In the genomic region with DNA sequence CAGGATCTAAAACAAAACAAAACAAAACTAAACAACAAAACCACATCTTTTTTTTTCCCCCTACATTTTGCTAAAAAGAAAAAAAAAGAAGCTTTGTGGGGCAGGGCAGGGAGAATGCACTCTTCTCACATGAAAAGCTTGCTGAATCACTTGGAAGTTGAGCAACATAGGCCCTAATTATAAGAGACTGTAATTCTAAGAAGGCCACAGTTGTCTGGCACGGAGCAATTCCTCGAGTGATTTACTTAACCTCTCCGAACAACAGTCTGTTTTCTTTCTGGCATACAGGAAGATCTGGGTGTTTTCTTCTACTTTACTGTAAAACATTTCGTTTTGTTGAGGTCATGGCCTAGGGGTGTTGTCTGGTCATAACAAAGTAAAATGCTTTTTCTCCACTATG, we compare ENCODE assay signal across 21 mouse cellular contexts.
DNase-seq lines count a peak whose midpoint lies in the region; ATAC-seq and TF ChIP-seq lines count a peak whose summit lies in the region.
"Had no signal": no experiment of that assay in that cellular context is flagged by ENCODE, and none has a peak within 500 bp of the region (broad histone marks: within the 10 kb centered on the region; RNA-seq: fewer than 3 reads in every experiment).

No protein-coding gene starts in this region.

- H3K27me3 ChIP-seq in heart, postnatal 0 days (ENCODE audit: control insufficient read depth, insufficient read depth, low read length): no peaks in the 10 kb centered on the region
- no peaks in the 10 kb centered on the region for H3K27me3 ChIP-seq in testis, adult 2 months (ENCODE audit: control insufficient read depth, insufficient read depth, low read length)
- H3K27me3 ChIP-seq: CH12.LX; embryonic facial prominence, embryonic 13.5 days; heart, embryonic 15.5 days; stomach, embryonic 15.5 days had no signal

- peaks cover 25% of the 10 kb centered on the region for H3K36me3 ChIP-seq in heart, postnatal 0 days (replicated peaks; ENCODE audit: control insufficient read depth, insufficient read depth, low read length)
- no peaks in the 10 kb centered on the region for H3K36me3 ChIP-seq in testis, adult 2 months (ENCODE audit: control insufficient read depth, insufficient read depth, low read length)
- H3K36me3 ChIP-seq: embryonic facial prominence, embryonic 13.5 days; stomach, embryonic 15.5 days had no signal

- no peak overlapping the region for H3K4me3 ChIP-seq in heart, postnatal 0 days (ENCODE audit: low read depth, low read length)
- H3K4me3 ChIP-seq in testis, adult 2 months (ENCODE audit: control insufficient read depth, low read depth, low read length): no peak overlapping the region
- H3K4me3 ChIP-seq: embryonic facial prominence, embryonic 13.5 days; heart, embryonic 15.5 days; stomach, embryonic 15.5 days had no signal

- no peaks in the 10 kb centered on the region for H3K9me3 ChIP-seq in heart, postnatal 0 days (replicated peaks; ENCODE audit: control insufficient read depth, low read length)
- H3K9me3 ChIP-seq: embryonic facial prominence, embryonic 13.5 days; heart, embryonic 15.5 days; stomach, embryonic 15.5 days had no signal

- peak overlapping the region; percentile 39; the same call in 1 of the 2 replicates for H3K27ac ChIP-seq in heart, postnatal 0 days (ENCODE audit: low read depth)
- 0 out of 2 replicates have a peak overlapping the region, but pooled peaks have one; percentile 43 for H3K27ac ChIP-seq in testis, adult 2 months (ENCODE audit: control insufficient read depth, insufficient read depth, low read depth, low read length)
- H3K27ac ChIP-seq: embryonic facial prominence, embryonic 13.5 days; heart, embryonic 15.5 days; stomach, embryonic 15.5 days had no signal

- TF ChIP-seq POLR2A in testis, adult 2 months (IDR thresholded peaks at IDR 0.05; ENCODE audit: control insufficient read depth, low read depth, low read length): no peak

- no peak for TF ChIP-seq EP300 in heart, postnatal 0 days (IDR thresholded peaks at IDR 0.05; ENCODE audit: low read depth)

- ATAC-seq in heart, postnatal 0 days (ENCODE audit: insufficient read depth, low read depth): no peak
- ATAC-seq: hindbrain, embryonic 16.5 days; intestine, embryonic 16.5 days had no signal

- no peak overlapping the region for H3K9ac ChIP-seq in heart, postnatal 0 days (replicated peaks; ENCODE audit: low read depth, low read length)
- H3K9ac ChIP-seq: embryonic facial prominence, embryonic 13.5 days; heart, embryonic 15.5 days; stomach, embryonic 15.5 days had no signal

- TF ChIP-seq CTCF in heart, postnatal 0 days (IDR thresholded peaks at IDR 0.05; ENCODE audit: low read depth): no peak
- no peak for TF ChIP-seq CTCF in testis, adult 2 months (IDR thresholded peaks at IDR 0.05; ENCODE audit: control insufficient read depth, insufficient read depth, insufficient replicate concordance, low read depth, low read length)

- peak; percentile 39 to 82 for DNase-seq in adrenal gland, adult (ENCODE audit: inconsistent age in 2 of 2, low spot score in 1 of 2)
- no peak for DNase-seq in adrenal gland, postnatal 10 days
- no peak for DNase-seq in heart, postnatal 0 days (ENCODE audit: low spot score)
- DNase-seq in heart, adult 8-10 months (ENCODE audit: low spot score): no peak
- no peak for DNase-seq in testis, postnatal 10 days (ENCODE audit: low spot score)
- DNase-seq in cerebellum, postnatal 14 days: no peak
- no peak for DNase-seq in urinary bladder, postnatal 10 days (ENCODE audit: low spot score)
- DNase-seq: cerebellum, adult 9-11 months; heart, adult 11 months; lung, adult 18-20 months; lung, postnatal 36 days; right cerebral cortex, postnatal 25 days; thymus, postnatal 14 days had no signal

- H3K4me1 ChIP-seq in heart, postnatal 0 days (ENCODE audit: control insufficient read depth, insufficient read depth): peaks cover 11% of the 10 kb centered on the region; the same call in 1 of the 2 replicates
- H3K4me1 ChIP-seq in testis, adult 2 months (ENCODE audit: control insufficient read depth, insufficient read depth, low read length): no peaks in the 10 kb centered on the region
- H3K4me1 ChIP-seq: embryonic facial prominence, embryonic 13.5 days; stomach, embryonic 15.5 days had no signal

- H3K4me2 ChIP-seq in heart, postnatal 0 days (ENCODE audit: low read depth, low read length): no peak overlapping the region
- H3K4me2 ChIP-seq: embryonic facial prominence, embryonic 13.5 days; heart, embryonic 15.5 days; liver, embryonic 11.5 days; stomach, embryonic 15.5 days had no signal

- WGBS in heart, postnatal 0 days: 67% methylated on average over 4 of the region's 4 CpGs

Comparison
In these comparisons a context has a peak if more than half of its experiments do, and no peak if none do; other contexts are left out.
1. DNase-seq: peak in adrenal gland, adult (2 of 2); none in adrenal gland, postnatal 10 days (single experiment), heart, postnatal 0 days (single experiment), heart, adult 8-10 months (single experiment), testis, postnatal 10 days (single experiment), cerebellum, postnatal 14 days (0 of 2) and urinary bladder, postnatal 10 days (single experiment).